Mouse (Mus musculus) spleen, adult 2 months (tissue): ENCODE data around the gene Arhgap44.

ENCODE experiments used
- CTCF ChIP-seq: fragments of 200-500 bp; IDR thresholded peaks from 2 replicates; pipeline ENCODE4 v1.5.1; 2011; ENCODE audit warnings: mild to moderate bottlenecking, inconsistent platforms; ENCODE audit not compliant: insufficient read depth, insufficient read length, insufficient replicate concordance; ENCODE audit errors: extremely low read depth
- POLR2A ChIP-seq: fragments of 200-500 bp; IDR thresholded peaks from 2 replicates; pipeline ENCODE4 v1.6.1; 2011; ENCODE audit warnings: low read depth, low read length, inconsistent platforms

GRCm38 (mm10) chr11:65089282-65089681, 73.5 kb downstream of the Arhgap44 start:
- TF ChIP-seq CTCF (no peak), POLR2A (no peak)
